Mouse (Mus musculus) frontal cortex, postnatal 25 days (tissue): ENCODE measurements around the gene Spaca9.

Source experiments
- DNase-seq, 2 experiments: peaks; one replicate each; pipeline ENCODE4 v3.0.0; 2022; ENCODE audit warnings: low spot score in 2 of 2

Gene Spaca9

GRCm38 (mm10) chr2:28665818-28666217, 33.7 kb downstream of the Spaca9 start:
- DNase-seq: no peak

- no peak for DNase-seq
These were observed 36.6 kb downstream of the Spaca9 start for GRCm38 (mm10) chr2:28662891-28663290.

GRCm38 (mm10) chr2:28656216-28656615, 43.3 kb downstream of the Spaca9 start:
- no peak for DNase-seq

GRCm38 (mm10) chr2:28654295-28654694, 45.2 kb downstream of the Spaca9 start:
- no peak for DNase-seq

- no peak for DNase-seq
These were observed 46.2 kb downstream of the Spaca9 start for GRCm38 (mm10) chr2:28653351-28653750.

GRCm38 (mm10) chr2:28650526-28650925, 49.0 kb downstream of the Spaca9 start:
- no peak for DNase-seq

- no peak for DNase-seq
These were observed 56.4 kb downstream of the Spaca9 start for GRCm38 (mm10) chr2:28643081-28643480.
